Mouse (Mus musculus): ENCODE measurements around the gene Gdf15. TPM values are rescaled to one million over a fixed set of nuclear protein-coding genes. Genes with fewer than 3 reads are reported as not detected.

Gene Gdf15
- polyA plus RNA-seq, 1 experiment from 2014 or later: 1.3 TPM

GRCm38 (mm10) chr8:70659604-70660272 lies 27.5 kb upstream of the Gdf15 start:
- peak; percentile 96 for DNase-seq (ENCODE audit: low spot score)
- Histone ChIP-seq H3K4me2 (replicated peaks; ENCODE audit: low read depth, low read length) (peak overlapping the region; percentile 81), H3K27ac (ENCODE audit: low read length) (peak overlapping the region; percentile 79), H3K27me3 (replicated peaks; ENCODE audit: insufficient read depth, low read length) (no peaks in the 10 kb centered on the region), H3K36me3 (ENCODE audit: insufficient read depth, low read length) (peaks cover 9% of the 10 kb centered on the region; the same call in 1 of the 2 replicates), H3K4me3 (ENCODE audit: low read depth, low read length) (peak overlapping the region; percentile 68), H3K4me1 (ENCODE audit: insufficient read depth, low read depth, low read length) (peaks cover 13% of the 10 kb centered on the region; the same call in 1 of the 2 replicates), H3K9me3 (ENCODE audit: low read length) (no peaks in the 10 kb centered on the region), H3K9ac (replicated peaks; ENCODE audit: low read depth) (peak overlapping the region; percentile 68)
- 2% methylated on average over 25 of the region's 44 CpGs for WGBS
- TF ChIP-seq CTCF (IDR thresholded peaks at IDR 0.05): no peak
- no peak for TF ChIP-seq EP300 (IDR thresholded peaks at IDR 0.05)
- ATAC-seq: peak; percentile 96

DNA sequence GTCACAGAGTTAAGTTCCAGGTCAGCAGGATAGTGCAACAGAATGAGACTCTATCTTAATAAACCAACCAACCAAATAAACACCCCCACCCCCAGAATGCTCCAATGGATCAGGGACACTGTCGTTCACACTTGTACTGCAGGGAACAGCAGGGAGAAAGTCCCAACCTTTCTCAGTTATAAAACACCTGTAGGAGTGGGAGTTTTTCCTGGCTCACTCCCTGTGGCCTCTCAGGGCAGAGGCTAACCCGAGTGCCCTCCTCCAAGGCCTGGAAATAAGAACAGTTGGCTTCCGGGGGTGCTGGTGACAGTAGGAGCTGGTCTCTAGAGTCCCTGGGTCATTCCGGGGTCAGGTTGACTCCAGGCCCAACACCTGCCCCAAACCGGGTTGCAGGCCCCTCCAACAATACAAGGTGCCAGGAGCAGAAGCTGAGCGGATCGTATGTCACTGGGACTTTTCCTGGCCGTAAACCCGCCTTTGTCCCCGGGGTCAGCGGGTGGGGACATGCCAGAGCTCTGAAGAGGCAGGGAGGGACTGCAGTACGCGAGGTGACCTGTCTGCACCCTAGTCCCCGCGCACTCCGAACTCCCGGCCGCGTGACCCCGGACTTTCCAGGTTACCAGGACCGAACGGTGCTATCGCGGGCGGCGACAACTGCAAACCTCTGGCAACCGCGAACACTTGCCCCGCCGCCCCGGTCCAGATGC lies 26.8 kb upstream of the Gdf15 start:
- ATAC-seq (peak; percentile 59), DNase-seq (ENCODE audit: low spot score) (no peak)
- WGBS: 2% methylated on average over 31 of the region's 31 CpGs
- Histone ChIP-seq H3K4me3 (ENCODE audit: low read depth, low read length) (peak overlapping the region; percentile 68), H3K36me3 (ENCODE audit: insufficient read depth, low read length) (peaks cover 9% of the 10 kb centered on the region; the same call in 1 of the 2 replicates), H3K27ac (ENCODE audit: low read length) (peak overlapping the region; percentile 79), H3K27me3 (replicated peaks; ENCODE audit: insufficient read depth, low read length) (no peaks in the 10 kb centered on the region), H3K9me3 (ENCODE audit: low read length) (no peaks in the 10 kb centered on the region), H3K4me2 (replicated peaks; ENCODE audit: low read depth, low read length) (peak overlapping the region; percentile 81), H3K9ac (replicated peaks; ENCODE audit: low read depth) (peak overlapping the region; percentile 68), H3K4me1 (ENCODE audit: insufficient read depth, low read depth, low read length) (peaks cover 13% of the 10 kb centered on the region; the same call in 1 of the 2 replicates)
- TF ChIP-seq CTCF (IDR thresholded peaks at IDR 0.05) (no peak), EP300 (IDR thresholded peaks at IDR 0.05) (no peak)

GRCm38 (mm10) chr8:70657739-70658138 lies 25.5 kb upstream of the Gdf15 start:
- no peak overlapping the region for H3K4me2 ChIP-seq (replicated peaks; ENCODE audit: low read depth, low read length)
- H3K9me3 ChIP-seq (ENCODE audit: low read length): no peaks in the 10 kb centered on the region
- H3K9ac ChIP-seq (replicated peaks; ENCODE audit: low read depth): no peak overlapping the region
- H3K27ac ChIP-seq (ENCODE audit: low read length): no peak overlapping the region
- no peak for ATAC-seq
- no peaks in the 10 kb centered on the region for H3K27me3 ChIP-seq (replicated peaks; ENCODE audit: insufficient read depth, low read length)
- H3K4me1 ChIP-seq (ENCODE audit: insufficient read depth, low read depth, low read length): peaks cover 13% of the 10 kb centered on the region; the same call in 1 of the 2 replicates
- no peak for DNase-seq (ENCODE audit: low spot score)
- H3K36me3 ChIP-seq (ENCODE audit: insufficient read depth, low read length): peaks cover 9% of the 10 kb centered on the region; the same call in 1 of the 2 replicates
- H3K4me3 ChIP-seq (ENCODE audit: low read depth, low read length): no peak overlapping the region
- TF ChIP-seq EP300 (IDR thresholded peaks at IDR 0.05): no peak
- TF ChIP-seq CTCF (IDR thresholded peaks at IDR 0.05): no peak
- 92% methylated on average over 2 of the region's 2 CpGs for WGBS

GRCm38 (mm10) chr8:70657214-70657613 lies 25.0 kb upstream of the Gdf15 start:
- WGBS: 95% methylated on average over 3 of the region's 3 CpGs
- Histone ChIP-seq H3K36me3 (ENCODE audit: insufficient read depth, low read length) (peaks cover 12% of the 10 kb centered on the region; the same call in 1 of the 2 replicates), H3K27ac (ENCODE audit: low read length) (no peak overlapping the region), H3K9me3 (ENCODE audit: low read length) (no peaks in the 10 kb centered on the region), H3K9ac (replicated peaks; ENCODE audit: low read depth) (no peak overlapping the region), H3K4me3 (ENCODE audit: low read depth, low read length) (no peak overlapping the region), H3K4me2 (replicated peaks; ENCODE audit: low read depth, low read length) (no peak overlapping the region), H3K27me3 (replicated peaks; ENCODE audit: insufficient read depth, low read length) (no peaks in the 10 kb centered on the region), H3K4me1 (ENCODE audit: insufficient read depth, low read depth, low read length) (peaks cover 13% of the 10 kb centered on the region; the same call in 1 of the 2 replicates)
- no peak for ATAC-seq
- TF ChIP-seq EP300 (IDR thresholded peaks at IDR 0.05) (no peak), CTCF (IDR thresholded peaks at IDR 0.05) (no peak)
- DNase-seq (ENCODE audit: low spot score): no peak

- Histone ChIP-seq H3K27ac (ENCODE audit: low read length) (no peak overlapping the region), H3K9ac (replicated peaks; ENCODE audit: low read depth) (no peak overlapping the region), H3K4me1 (ENCODE audit: insufficient read depth, low read depth, low read length) (peaks cover 13% of the 10 kb centered on the region; the same call in 1 of the 2 replicates), H3K36me3 (ENCODE audit: insufficient read depth, low read length) (peaks cover 21% of the 10 kb centered on the region), H3K9me3 (ENCODE audit: low read length) (no peaks in the 10 kb centered on the region), H3K27me3 (replicated peaks; ENCODE audit: insufficient read depth, low read length) (no peaks in the 10 kb centered on the region), H3K4me2 (replicated peaks; ENCODE audit: low read depth, low read length) (no peak overlapping the region), H3K4me3 (ENCODE audit: low read depth, low read length) (no peak overlapping the region)
- DNase-seq (ENCODE audit: low spot score) (no peak), ATAC-seq (no peak)
- no peak for TF ChIP-seq EP300 (IDR thresholded peaks at IDR 0.05)
- no peak for TF ChIP-seq CTCF (IDR thresholded peaks at IDR 0.05)
- 78% methylated on average over 13 of the region's 13 CpGs for WGBS
These were observed 24.0 kb upstream of the Gdf15 start for GRCm38 (mm10) chr8:70656193-70656790.

- H3K27ac ChIP-seq (ENCODE audit: low read length): no peak overlapping the region
- TF ChIP-seq CTCF (IDR thresholded peaks at IDR 0.05) (no peak), EP300 (IDR thresholded peaks at IDR 0.05) (no peak)
- WGBS: 68% methylated on average over 2 of the region's 2 CpGs
- no peak for DNase-seq (ENCODE audit: low spot score)
- no peaks in the 10 kb centered on the region for H3K9me3 ChIP-seq (ENCODE audit: low read length)
- H3K4me1 ChIP-seq (ENCODE audit: insufficient read depth, low read depth, low read length): peaks cover 13% of the 10 kb centered on the region; the same call in 1 of the 2 replicates
- H3K36me3 ChIP-seq (ENCODE audit: insufficient read depth, low read length): peaks cover 23% of the 10 kb centered on the region
- H3K9ac ChIP-seq (replicated peaks; ENCODE audit: low read depth): no peak overlapping the region
- no peak for ATAC-seq
- no peak overlapping the region for H3K4me2 ChIP-seq (replicated peaks; ENCODE audit: low read depth, low read length)
- no peak overlapping the region for H3K4me3 ChIP-seq (ENCODE audit: low read depth, low read length)
- H3K27me3 ChIP-seq (replicated peaks; ENCODE audit: insufficient read depth, low read length): no peaks in the 10 kb centered on the region
These were observed 23.2 kb upstream of the Gdf15 start for GRCm38 (mm10) chr8:70655469-70655868.

All from lung, postnatal 0 days (tissue).